Mouse (Mus musculus) adrenal gland, adult 18-20 months (tissue): Measurements from ENCODE around the gene Ankrd44. TPM values are rescaled to one million over a fixed set of nuclear protein-coding genes. Genes with fewer than 3 reads are reported as not detected.

Source experiments
- DNase-seq, 2 experiments: peaks; one replicate each; pipeline ENCODE4 v3.0.0; 2021 to 2022; ENCODE audit warnings: low spot score in 2 of 2
- total RNA-seq, 2 experiments: library from RNA; stranded (reverse); gene quantifications; 1 replicate in 1 of 2; 2 replicates in 1 of 2; pipeline ENCODE4 v1.2.3; 2021

The Ankrd44 gene
- total RNA-seq, 2 experiments from 2014 or later, result 15.5 to 19.9 TPM

DNA sequence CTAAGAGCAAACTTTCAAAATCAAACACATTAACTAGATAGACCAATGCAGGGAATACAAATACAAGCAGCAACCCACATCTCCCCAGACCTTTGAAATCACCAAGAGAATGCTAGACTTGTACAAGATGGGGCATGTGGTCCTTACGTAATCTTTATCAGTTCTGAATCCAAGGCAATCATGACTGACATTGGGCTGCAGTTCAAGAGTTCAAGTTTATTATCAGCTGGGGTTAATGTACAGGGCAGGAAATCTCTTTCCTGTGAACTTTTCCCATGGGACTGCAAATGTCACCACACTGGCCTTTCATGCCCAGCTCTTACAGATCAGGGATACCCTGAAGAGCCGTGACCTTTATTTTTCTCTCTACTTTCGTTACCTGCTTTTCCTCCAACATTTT lies 154.7 kb downstream of the Ankrd44 start:
- no peak for DNase-seq

DNA sequence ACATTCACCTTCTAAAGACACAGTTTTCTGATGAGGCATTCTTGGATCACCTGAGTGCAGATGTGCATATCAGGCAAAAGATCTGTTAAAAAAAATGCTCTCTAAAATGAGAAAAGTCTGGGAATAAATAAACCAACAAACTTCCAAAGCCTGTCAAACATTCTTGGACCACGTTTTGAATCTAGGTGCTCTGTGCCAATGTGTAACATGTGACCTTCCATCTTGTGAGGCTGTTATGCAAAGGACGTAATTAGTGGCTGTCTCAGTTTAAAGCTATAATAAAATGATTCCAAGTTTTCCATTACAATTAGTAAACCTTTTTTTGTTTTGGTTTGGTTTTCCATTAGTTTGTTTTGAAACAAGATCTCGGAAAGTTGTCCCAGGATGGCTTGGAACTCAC lies 159.0 kb downstream of the Ankrd44 start:
- DNase-seq, result no peak

DNA sequence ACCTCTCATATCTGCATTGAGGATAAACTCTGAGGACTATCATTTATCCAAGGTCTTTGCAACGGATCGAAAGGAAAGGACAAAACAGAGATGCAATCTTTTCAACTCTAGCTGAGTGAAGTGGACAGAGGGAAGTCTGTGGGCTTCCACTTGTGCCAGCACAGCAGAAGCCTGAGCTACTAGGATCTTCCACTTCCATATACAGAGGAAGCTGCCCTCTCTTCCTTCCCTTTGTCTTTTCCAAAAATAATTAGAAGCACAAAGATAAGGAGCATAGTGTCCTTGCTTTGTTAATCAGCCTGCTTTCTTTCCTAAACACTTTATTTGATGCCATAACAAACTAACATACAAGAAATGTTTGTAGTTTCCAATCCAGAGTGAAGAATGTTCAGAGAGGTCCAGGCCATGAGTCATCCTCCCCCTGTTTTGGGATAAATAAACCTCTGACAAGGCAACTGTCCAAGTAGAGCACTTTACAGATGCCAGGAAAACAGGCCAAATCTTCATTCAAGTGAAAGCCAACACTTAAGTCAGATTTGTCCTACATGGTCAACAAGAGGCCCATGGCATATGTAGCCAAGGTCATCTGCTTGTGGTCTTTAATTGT lies 160.5 kb downstream of the Ankrd44 start:
- DNase-seq, result no peak

DNA sequence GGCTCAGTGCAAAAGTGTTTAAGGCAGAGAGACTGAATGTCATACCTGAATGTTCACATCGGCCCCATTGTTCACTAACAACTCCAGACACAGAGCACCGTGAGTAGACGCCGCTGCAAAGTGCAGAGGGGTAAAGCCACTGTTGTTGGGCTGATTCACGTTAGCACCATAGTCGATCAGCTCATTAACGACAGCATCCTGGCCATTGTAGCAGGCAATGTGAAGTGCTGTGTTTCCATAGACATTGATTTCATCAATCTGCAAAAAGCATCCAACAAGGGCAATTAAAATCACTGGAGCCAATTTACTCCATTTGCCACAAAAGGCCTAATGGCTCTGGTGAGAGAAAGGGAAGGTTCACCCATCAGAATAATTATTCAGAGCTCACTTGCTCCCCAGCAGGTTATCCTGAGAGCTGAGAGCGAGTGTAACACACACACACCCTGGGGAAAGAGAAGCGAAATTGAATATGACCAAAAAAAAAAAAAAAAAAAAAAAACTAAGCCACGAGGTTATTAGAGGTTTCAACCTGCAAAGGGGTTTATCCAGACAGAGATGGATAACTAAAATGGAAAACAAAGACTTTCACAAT lies 163.9 kb downstream of the Ankrd44 start:
- no peak for DNase-seq

DNA sequence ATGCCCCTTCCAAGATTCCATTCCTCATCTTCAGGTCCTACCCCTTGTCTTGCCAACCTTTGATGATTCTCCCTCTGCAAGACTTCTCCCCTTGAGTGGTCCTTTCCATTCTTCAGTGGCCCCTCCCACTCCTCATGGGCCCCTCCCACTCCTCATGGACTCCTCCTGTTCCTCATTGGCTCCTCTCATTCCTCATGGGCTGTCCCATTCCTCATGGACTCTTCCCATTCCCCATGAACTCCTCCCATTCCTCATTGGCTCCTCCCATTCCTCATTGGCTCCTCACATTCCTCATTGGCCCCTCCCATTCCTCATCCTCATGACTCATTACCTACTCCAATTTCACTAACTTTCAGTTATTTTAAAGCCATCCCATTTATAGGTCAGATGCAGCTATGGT lies 166.3 kb downstream of the Ankrd44 start:
- DNase-seq, result no peak

DNA sequence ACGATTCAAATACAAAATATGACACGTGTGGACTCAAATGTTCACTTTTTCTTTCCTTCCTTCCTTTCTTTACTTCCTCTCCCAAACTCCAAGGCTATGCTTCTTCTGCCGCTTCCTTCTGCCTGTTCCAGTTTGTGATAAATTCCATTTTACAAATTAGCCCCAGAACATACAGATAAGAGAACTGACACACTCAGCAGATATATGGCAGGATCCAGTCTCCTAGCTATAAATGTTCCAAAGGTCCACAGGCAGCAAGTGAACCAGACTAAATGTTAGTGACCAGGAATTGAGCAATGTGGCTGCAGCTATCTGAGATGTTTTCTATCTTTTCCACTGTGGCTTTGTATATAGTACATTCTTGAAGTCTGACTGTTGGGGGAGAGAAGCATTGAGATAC lies 168.9 kb downstream of the Ankrd44 start:
- no peak for DNase-seq

DNA sequence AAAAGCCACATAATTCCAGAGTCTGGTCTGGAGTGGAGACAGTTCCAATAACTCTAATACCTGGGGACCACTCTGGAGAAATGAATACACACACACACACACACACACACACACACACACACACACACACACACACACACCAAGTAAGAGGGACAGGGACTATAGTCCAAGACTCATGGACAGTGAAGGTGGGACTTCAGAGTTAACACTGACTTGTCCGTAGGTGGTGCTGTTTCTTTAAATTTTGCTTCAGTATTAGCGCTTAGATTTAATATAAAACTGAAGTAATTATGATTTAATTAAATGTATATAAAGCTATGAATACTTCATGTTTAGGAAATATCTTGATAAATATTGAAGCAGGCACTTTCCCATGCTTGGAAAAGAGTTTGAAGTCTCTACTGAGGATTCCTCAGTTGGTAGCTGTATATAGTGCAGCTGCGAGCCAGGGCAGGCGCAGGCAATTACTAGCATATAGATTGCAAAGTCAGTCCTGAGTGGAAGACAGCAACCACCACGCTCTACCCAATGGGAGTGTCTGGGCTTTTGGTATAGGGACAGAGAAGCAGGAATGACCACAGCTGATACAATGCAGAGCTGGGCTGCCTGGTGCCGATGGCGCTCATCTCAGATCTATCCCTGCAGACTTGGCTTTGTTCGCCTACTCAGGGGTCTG lies 170.4 kb downstream of the Ankrd44 start:
- no peak for DNase-seq

DNA sequence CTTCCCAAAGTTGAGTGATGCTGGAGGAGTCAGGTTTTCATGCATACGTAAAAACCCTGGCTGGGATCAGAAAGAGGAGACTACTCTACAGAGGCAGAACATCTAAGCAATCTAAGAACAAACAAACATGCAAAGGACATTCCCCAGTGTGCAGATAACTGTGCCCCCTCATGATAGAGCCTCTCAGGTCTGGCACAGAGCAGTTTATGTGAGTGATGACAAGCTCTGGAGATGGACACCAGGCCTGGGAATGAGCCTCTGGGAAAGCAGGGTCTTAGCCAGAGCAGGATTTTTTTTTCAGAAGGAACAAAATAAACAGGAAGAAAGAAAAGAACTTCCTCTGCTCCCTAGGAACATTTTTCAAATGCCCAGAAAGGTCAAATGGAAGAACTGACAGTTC lies 176.2 kb downstream of the Ankrd44 start:
- DNase-seq, result no peak

DNA sequence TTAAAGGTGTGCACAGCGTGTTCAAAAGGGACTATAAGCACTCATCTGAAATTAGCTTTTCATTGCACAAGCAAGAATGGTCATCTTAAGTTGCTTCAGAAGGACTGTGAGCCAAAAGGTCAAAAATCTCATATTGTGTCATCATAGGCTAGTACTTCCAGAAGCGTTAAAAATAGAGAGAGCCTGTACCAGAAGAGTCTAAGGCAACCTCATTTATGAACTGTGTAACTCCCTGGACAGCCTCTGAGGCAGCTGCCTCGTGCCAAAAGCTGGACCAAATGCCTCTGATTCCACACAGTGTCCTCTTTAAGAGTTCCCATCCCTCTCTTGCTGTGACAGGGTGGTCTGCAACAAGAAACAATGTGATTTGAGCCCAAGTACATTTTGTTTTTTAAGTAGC lies 176.7 kb downstream of the Ankrd44 start:
- no peak for DNase-seq

DNA sequence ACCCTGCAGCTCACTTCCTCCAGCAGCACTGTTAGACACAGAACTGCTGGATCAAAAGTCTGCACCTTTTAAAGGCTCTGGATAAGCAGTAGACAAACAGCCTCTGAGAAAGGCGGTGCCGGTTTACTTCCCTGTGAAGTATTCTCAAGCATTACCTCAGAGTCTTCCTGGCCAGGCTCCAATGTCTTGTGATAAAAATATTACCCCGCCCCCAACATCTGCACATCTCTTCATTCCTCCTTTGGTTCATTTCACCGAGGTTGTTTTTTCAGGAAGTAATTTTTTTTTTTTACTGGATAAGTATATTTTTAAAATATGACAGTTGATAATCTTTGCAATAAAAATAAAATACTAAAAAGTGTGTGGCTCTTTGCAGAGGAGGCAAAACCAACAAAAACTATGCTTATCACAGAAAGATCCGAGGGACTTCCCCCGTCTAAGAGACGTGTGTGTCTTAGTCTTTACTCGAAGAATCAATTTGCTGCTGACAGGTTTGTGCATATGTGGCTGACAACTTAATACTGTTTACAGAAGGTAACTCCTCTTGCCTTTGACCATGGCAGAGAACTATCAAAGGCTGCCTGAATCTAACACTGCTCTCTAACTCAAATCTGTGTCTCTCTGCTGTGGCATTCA lies 178.3 kb downstream of the Ankrd44 start:
- DNase-seq, result no peak

DNA sequence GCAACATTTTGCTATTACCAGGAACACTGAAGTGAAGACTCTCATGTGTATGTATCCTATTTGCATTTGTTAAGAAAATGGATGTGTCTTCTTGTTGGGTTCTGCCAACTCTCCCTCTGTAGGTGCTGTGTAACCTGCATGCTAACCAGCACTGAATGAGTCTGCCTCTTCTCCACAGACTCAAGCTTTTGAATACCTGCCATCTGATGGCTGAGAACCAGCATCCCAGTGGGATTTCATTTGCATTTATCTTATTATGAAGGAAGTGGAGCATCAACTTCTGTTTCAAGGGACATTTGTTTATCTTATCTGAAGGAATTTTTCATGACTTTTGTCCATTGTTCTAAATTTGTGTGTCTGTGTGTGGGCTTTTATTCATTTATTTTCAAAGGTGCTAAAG lies 180.5 kb downstream of the Ankrd44 start:
- no peak for DNase-seq

DNA sequence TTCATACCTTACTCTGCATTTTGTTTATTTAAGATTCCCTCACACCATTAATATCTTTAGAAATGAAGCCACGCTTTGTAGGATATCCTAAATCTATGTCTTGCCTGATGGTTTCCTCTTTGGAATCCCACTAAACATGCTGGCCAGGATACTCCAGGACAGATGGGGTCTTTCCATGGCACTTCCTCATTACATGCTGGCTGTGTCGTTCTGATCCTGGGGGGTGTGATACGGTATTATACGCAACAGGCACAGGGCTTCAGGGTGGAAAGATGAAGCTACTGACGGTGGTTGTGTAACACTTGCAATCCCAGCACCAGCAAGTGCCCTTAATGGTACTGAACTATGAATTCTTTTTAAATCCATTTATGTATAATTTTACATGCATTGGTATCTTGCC lies 182.0 kb downstream of the Ankrd44 start:
- DNase-seq, result no peak

DNA sequence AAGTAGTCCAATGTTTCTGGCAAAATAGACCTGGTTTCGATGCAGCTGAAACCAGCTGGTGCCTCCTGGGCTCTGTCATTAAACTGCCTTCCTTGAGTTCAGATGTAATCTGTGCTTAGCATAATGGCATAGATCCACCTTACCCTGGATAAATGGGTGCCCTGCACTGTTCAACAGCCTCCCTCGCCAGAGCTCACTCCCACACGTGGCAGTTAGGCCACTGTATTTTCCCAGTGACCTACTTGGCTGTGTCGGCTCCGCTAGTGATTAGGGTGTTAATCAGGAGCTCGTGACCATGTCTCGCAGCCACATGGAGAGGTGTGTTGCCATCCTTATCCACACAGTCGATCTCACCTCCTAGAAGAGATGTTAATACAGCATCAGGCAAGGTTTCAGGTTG lies 183.1 kb downstream of the Ankrd44 start:
- DNase-seq, result no peak

DNA sequence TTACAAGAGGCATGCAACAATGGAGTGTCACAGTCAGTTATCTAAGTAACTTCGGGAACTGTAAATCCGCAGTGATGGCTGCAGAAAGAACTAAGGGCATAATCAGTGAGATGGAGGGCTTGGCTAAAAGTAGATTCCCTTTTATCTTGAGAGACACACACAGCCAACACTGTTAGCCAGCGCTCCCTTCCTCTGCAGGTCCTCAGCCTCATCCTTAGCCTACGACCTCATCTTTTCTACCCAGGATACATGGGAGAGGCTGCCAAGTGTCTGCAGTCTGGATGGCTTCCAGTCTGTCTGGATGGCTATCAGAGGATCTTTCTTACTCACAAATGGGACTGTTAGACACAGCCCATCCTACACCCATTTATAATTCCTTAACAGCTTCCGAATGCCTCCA lies 185.3 kb downstream of the Ankrd44 start:
- peak in 1 of 2 experiments; percentile 26 for DNase-seq

DNA sequence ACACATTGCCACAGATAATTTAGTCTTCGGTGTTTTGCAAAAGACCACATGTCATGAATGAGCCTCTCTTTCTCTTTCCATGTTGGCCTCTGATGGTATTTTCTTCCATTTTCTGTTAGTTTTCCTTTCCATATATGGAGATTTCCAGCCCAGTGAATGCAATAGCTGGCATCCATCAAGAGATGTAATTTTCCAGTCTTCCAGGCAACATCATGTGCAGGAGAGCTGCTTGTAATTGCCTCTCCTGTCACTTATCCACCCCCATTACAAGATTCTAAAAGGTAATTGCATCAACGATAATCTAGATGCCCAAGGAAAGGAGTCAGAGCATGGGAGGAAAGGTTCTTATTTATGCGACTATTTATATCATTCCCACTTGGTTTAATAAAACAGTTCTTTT lies 188.7 kb downstream of the Ankrd44 start:
- no peak for DNase-seq

DNA sequence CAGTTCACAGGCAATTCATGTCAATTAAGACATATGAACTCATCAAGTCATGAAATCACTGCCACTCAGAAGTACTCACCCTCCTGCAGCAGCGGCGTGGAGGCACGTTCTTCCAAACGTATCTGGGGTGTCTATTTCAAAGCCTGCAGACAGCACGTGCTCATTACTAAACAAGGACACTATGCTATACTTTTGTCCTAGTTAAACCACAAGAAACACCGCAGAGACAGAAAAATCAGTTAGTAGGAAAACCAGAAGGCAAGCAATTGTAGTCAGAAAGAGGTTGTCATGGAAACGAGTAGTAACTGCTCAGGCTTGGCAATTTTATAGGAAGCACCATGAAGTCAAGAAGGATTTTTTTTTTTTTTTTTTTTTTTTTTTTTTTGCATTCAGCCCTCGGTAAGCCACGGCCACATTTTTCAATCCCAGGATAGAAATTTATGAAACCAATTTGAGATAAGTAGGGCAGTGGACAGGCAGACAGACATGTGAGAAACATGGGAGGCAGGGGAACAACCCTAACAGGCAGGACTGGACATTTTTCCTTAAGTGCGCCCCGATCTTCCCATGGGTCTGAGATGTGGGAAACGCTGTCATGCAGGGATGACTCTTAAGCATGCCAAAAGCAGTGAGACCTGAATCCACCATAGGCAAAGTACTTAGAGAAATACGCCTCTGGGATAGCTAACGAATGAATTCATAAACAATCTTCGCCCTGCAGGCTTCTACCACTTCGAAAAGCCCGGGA lies 191.1 kb downstream of the Ankrd44 start:
- DNase-seq, result no peak

DNA sequence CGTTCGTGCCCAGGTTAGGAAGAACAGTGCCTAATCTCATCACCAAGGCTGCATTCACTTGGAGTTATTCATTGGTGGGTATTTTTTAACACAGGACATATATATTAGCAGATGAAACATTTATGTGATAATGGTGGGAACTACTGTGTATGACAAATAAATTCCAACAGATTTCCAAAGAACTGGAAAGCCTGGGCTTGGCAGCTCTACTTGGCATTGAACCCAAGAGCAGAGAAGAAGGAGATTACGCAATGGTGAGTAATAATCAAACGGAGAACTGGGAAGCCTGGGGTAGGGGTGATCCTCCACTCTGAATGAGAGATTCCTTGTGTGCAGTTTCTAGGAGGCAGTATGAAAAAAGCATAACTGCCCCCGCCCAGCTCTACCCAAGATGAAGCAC lies 196.9 kb downstream of the Ankrd44 start:
- no peak for DNase-seq

DNA sequence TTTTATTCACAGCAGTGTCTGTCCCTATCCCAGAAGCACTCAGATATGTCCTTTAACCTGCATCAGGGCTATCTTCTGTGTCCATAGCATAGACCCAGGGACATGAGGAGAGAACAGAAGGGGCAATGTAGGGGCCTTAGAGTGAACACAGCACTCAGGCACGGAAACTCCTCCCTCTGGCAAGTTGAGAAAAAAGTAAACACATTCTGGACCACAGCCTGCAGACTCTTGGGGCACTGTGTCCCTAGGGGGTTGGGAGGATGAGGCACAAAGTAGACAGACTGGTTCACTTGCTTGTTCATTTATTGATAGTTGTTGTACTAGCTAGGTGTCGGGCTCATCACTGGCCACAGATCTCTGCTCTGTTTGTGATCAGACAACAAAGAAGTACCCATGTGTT lies 199.6 kb downstream of the Ankrd44 start:
- DNase-seq, result no peak

DNA sequence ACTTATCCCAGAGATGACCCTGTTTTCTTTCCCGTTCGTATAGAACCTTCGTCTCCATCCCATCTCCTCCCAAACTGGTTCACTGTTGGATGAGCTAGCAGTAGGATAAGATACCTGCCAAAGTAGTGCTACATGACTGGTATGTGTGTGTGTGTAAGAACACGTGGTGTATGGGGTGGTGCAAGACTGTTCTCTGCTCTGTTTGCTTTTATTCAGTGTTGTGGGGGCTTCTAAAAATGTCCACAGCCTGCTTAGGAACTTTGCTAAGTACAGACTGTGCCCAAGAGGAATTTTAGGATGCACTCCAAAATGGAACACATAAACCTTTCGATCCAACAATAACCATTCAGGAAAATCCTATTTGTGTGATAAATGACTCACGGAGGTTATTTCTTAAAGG lies 209.3 kb downstream of the Ankrd44 start:
- DNase-seq, result no peak

DNA sequence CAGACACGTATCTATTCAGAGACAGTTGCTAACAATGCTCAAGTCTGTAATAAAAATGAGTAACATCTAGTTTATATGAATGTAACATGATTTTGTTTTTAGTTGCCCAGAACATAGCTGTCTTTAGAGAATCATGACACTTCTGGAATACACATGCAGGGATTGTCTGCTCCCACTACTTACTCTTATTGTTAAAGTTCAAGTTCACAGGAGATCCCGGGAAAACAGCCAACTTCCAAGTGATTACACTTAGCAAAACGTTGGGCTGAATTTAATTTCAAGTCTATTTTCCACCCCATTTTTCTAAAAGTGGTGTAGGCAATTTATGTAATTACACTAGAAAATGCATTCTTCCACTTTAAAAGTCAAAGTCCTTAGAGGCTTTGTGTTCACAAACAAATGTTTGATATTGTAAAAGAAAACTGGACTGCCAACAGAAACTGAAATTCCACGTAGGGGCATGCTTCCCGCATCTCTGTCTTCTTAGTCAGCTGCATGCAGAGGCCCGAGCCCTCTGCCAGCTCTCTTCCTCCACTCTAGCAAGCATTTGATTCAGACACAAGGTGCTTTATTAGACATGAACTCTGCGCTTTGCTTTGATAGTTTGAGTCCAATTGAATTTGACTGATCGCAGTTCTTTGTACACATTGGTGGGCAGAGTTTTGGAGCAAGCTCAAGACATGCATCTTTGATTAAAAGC lies 211.0 kb downstream of the Ankrd44 start:
- DNase-seq, result no peak
